ENCODE assay signal across 8 mouse cellular contexts in the genomic region with DNA sequence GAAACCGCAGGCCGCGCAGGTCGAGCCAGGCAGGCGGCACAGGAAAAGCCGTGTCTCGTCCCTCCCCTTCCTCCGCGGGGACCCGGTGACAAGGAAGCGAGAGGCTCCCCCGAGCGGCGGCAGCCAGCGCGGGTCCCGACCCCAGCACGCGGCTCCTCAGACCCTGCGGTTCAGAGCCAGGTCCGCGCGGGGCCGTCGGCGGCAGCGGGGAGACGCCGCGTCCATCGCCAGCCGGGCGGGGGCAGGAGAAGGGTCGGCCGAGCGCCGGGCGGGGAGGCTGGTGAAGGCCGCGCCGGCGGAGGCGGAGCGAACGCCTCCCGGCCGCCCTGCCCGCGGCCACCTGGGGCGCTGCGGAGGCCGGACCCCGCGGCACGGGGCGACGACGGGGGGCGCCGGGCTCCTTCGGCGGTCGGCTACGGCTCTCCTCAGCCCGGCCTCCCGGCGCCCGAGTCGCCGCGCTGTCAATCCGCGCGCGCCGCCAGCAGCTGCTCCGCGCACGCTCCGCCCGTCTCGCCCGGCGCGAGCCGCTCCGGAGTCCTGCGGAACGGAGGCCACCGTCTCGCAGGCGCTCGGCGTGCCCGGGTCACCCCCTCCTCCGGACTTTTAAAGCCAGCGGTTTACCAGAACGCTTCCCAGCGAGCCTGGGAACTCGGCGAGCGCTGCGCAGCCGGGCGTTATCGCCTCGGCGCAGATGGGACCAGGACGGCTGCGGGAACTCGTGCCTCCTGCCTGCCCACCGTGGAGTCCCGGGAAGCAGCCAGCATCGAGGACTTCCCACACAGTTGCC. TPM values are rescaled to one million over a fixed set of nuclear protein-coding genes. Genes with fewer than 3 reads are reported as not detected.
DNase-seq lines count a peak whose midpoint lies in the region; ATAC-seq and TF ChIP-seq lines count a peak whose summit lies in the region.

A gene (minus strand): TSS at position 247 of the 787 bp plus-strand sequence.

- peak within 1 kb of the TSS; percentile 74 for H3K4me2 ChIP-seq in forebrain, embryonic 14.5 days (ENCODE audit: low read length)
- peak within 1 kb of the TSS; percentile 80 for H3K4me2 ChIP-seq in liver, embryonic 16.5 days (ENCODE audit: low read depth, low read length)
- peak within 1 kb of the TSS; percentile 67 for H3K4me2 ChIP-seq in neural tube, embryonic 12.5 days (replicated peaks)
- peak within 1 kb of the TSS; percentile 77 for H3K4me2 ChIP-seq in stomach, postnatal 0 days (replicated peaks; ENCODE audit: low read depth)

- peak within 1 kb of the TSS; percentile 98 for H3K27ac ChIP-seq in forebrain, embryonic 14.5 days (ENCODE audit: low read depth, low read length)
- peak within 1 kb of the TSS; percentile 100 for H3K27ac ChIP-seq in liver, embryonic 16.5 days (ENCODE audit: low read length)
- peak within 1 kb of the TSS; percentile 99 for H3K27ac ChIP-seq in neural tube, embryonic 12.5 days
- H3K27ac ChIP-seq in stomach, postnatal 0 days (replicated peaks) = peak within 1 kb of the TSS; percentile 100

- no peaks in the 10 kb centered on the region; the same call in 1 of the 2 replicates for H3K27me3 ChIP-seq in E14TG2a.4 (ENCODE audit: insufficient read depth, low read length)
- no peaks in the 10 kb centered on the region for H3K27me3 ChIP-seq in forebrain, embryonic 14.5 days (replicated peaks; ENCODE audit: control insufficient read depth, insufficient read depth, low read length)
- no peaks in the 10 kb centered on the region for H3K27me3 ChIP-seq in liver, embryonic 16.5 days (ENCODE audit: control insufficient read depth, insufficient read depth, low read depth, low read length)
- no peaks in the 10 kb centered on the region for H3K27me3 ChIP-seq in neural tube, embryonic 12.5 days (replicated peaks)
- no peaks in the 10 kb centered on the region for H3K27me3 ChIP-seq in stomach, postnatal 0 days (ENCODE audit: control insufficient read depth, insufficient read depth, low read length)

- TF ChIP-seq EP300 in stomach, postnatal 0 days (optimal IDR thresholded peaks at IDR 0.05) = no peak

- H3K4me1 ChIP-seq in E14TG2a.4 (replicated peaks; ENCODE audit: low read depth, low read length) = peaks cover 30% of the 10 kb centered on the region
- peaks cover 5% of the 10 kb centered on the region for H3K4me1 ChIP-seq in forebrain, embryonic 14.5 days (ENCODE audit: control insufficient read depth, insufficient read depth, low read length)
- peaks cover 25% of the 10 kb centered on the region for H3K4me1 ChIP-seq in liver, embryonic 16.5 days (ENCODE audit: control insufficient read depth, low read depth, low read length)
- peaks cover 16% of the 10 kb centered on the region for H3K4me1 ChIP-seq in neural tube, embryonic 12.5 days
- peaks cover 4% of the 10 kb centered on the region; the same call in 1 of the 2 replicates for H3K4me1 ChIP-seq in stomach, postnatal 0 days (replicated peaks; ENCODE audit: control insufficient read depth, insufficient read depth)

- no peaks in the 10 kb centered on the region for H3K36me3 ChIP-seq in E14TG2a.4 (ENCODE audit: insufficient read depth, low read length)
- peaks cover 8% of the 10 kb centered on the region for H3K36me3 ChIP-seq in forebrain, embryonic 14.5 days (ENCODE audit: control insufficient read depth, insufficient read depth, low read length)
- H3K36me3 ChIP-seq in liver, embryonic 16.5 days (ENCODE audit: control insufficient read depth, insufficient read depth) = peaks cover 15% of the 10 kb centered on the region
- H3K36me3 ChIP-seq in neural tube, embryonic 12.5 days = peaks cover 8% of the 10 kb centered on the region
- H3K36me3 ChIP-seq in stomach, postnatal 0 days (ENCODE audit: control insufficient read depth, insufficient read depth, low read length) = no peaks in the 10 kb centered on the region

- DNase-seq in forebrain, embryonic 14.5 days (ENCODE audit: low spot score) = peak; percentile 86
- DNase-seq in heart, postnatal 10 days = peak; percentile 90 to 91
- DNase-seq in large intestine, adult 2 months (ENCODE audit: low read depth, low spot score) = no peak
- peak; percentile 88 for DNase-seq in stomach, postnatal 0 days (ENCODE audit: low spot score)

- peak within 1 kb of the TSS; percentile 93 for H3K4me3 ChIP-seq in E14TG2a.4 (replicated peaks; ENCODE audit: low read length)
- peak within 1 kb of the TSS; percentile 95 for H3K4me3 ChIP-seq in forebrain, embryonic 14.5 days (ENCODE audit: low read depth, low read length)
- peak within 1 kb of the TSS; percentile 95 for H3K4me3 ChIP-seq in liver, embryonic 16.5 days (ENCODE audit: low read depth, low read length)
- peak within 1 kb of the TSS; percentile 94 for H3K4me3 ChIP-seq in neural tube, embryonic 12.5 days
- peak within 1 kb of the TSS; percentile 95 for H3K4me3 ChIP-seq in stomach, postnatal 0 days (ENCODE audit: low read depth, low read length)

- intact Hi-C loops in heart, postnatal 10 days (cut with DNase I) = loop anchor here (2.0 to 5.0 kb wide), 3 partner anchors 15 to 173 kb away; no protein-coding TSS in a partner anchor

- peak; percentile 78 for ATAC-seq in cerebellum, adult (ENCODE audit: insufficient number of reproducible peaks, low FRiP score, low TSS enrichment)
- peak; percentile 94 for ATAC-seq in forebrain, embryonic 14.5 days
- peak; percentile 87 for ATAC-seq in liver, embryonic 16.5 days (ENCODE audit: low read depth)
- peak; percentile 94 for ATAC-seq in neural tube, embryonic 12.5 days (ENCODE audit: low FRiP score, low read depth)
- peak; percentile 95 for ATAC-seq in stomach, postnatal 0 days (ENCODE audit: low FRiP score, low TSS enrichment)

- TF ChIP-seq CTCF in E14TG2a.4 (conservative IDR thresholded peaks at IDR 0.05; ENCODE audit: low read length) = no peak
- TF ChIP-seq CTCF in stomach, postnatal 0 days (IDR thresholded peaks at IDR 0.05; ENCODE audit: low read depth) = peak; percentile 42

- under 1% methylated on average over 75 of the region's 114 CpGs for WGBS in forebrain, embryonic 14.5 days
- under 1% methylated on average over 101 of the region's 114 CpGs for WGBS in large intestine, adult 2 months
- under 1% methylated on average over 103 of the region's 114 CpGs for WGBS in liver, embryonic 16.5 days (ENCODE audit: insufficient replicate concordance)
- WGBS in neural tube, embryonic 12.5 days = under 1% methylated on average over 99 of the region's 114 CpGs
- under 1% methylated on average over 80 of the region's 114 CpGs for WGBS in stomach, postnatal 0 days

- no peaks in the 10 kb centered on the region for H3K9me3 ChIP-seq in E14TG2a.4 (ENCODE audit: low read length)
- H3K9me3 ChIP-seq in forebrain, embryonic 14.5 days (replicated peaks; ENCODE audit: control insufficient read depth, low read length) = no peaks in the 10 kb centered on the region
- no peaks in the 10 kb centered on the region for H3K9me3 ChIP-seq in liver, embryonic 16.5 days (replicated peaks; ENCODE audit: control insufficient read depth, low read length)
- no peaks in the 10 kb centered on the region for H3K9me3 ChIP-seq in neural tube, embryonic 12.5 days
- no peaks in the 10 kb centered on the region for H3K9me3 ChIP-seq in stomach, postnatal 0 days (ENCODE audit: control insufficient read depth, low read length)

- peak within 1 kb of the TSS; percentile 100 for H3K9ac ChIP-seq in forebrain, embryonic 14.5 days (ENCODE audit: low read length)
- H3K9ac ChIP-seq in liver, embryonic 16.5 days (ENCODE audit: low read depth, low read length) = peak within 1 kb of the TSS; percentile 100
- H3K9ac ChIP-seq in neural tube, embryonic 12.5 days = peak within 1 kb of the TSS; percentile 99
- H3K9ac ChIP-seq in stomach, postnatal 0 days (ENCODE audit: low read length) = peak within 1 kb of the TSS; percentile 100

RNA-seq across cellular contexts. Expression of the gene that starts here (rescaled TPM):
- polyA plus RNA-seq in forebrain, embryonic 14.5 days (2014; fragmentation: Nextera tagmentation; extraction: Ambion mirVana) = 31.1 and 37.1 TPM in 2 replicates
- total RNA-seq in heart, postnatal 10 days (2021) = 10 to 100 TPM; 95.8 to 97.3 TPM
- 10.9 and 16.7 TPM in 2 replicates for polyA plus RNA-seq in large intestine, adult 2 months (2012; rRNA removed)
- polyA plus RNA-seq in liver, embryonic 16.5 days (2015; fragmentation: Nextera tagmentation; extraction: Ambion mirVana) = 23.6 and 24.6 TPM in 2 replicates
- 36.0 and 39.1 TPM in 2 replicates for polyA plus RNA-seq in neural tube, embryonic 12.5 days (2016; fragmentation: Nextera tagmentation; extraction: Ambion mirVana)
- polyA plus RNA-seq in stomach, postnatal 0 days (2015; fragmentation: Nextera tagmentation; extraction: Ambion mirVana) = 24.7 and 25.2 TPM in 2 replicates
